Mouse (Mus musculus) thymus, adult 2 months (tissue): ENCODE results near the gene 9930021J03Rik. TPM values are rescaled to one million over a fixed set of nuclear protein-coding genes. Genes with fewer than 3 reads are reported as not detected.

Experiments
- DNase-seq: peaks from one replicate; pipeline ENCODE4 v3.0.0; 2021
- H3K27ac ChIP-seq: fragments of 200-500 bp; 2 replicates; pipeline ENCODE4 v1.5.1; 2012; ENCODE audit warnings: low read length, control low read depth; ENCODE audit not compliant: control insufficient read depth, insufficient read depth
- H3K27me3 ChIP-seq: fragments of 200-500 bp; 2 replicates; pipeline ENCODE4 v1.6.1; 2012; ENCODE audit warnings: mild to moderate bottlenecking, low read length, moderate library complexity, mixed read lengths; ENCODE audit not compliant: control insufficient read depth, insufficient read depth
- H3K36me3 ChIP-seq: fragments of 200-500 bp; 2 replicates; pipeline ENCODE4 v1.6.1; 2012; ENCODE audit warnings: mild to moderate bottlenecking, low read length, moderate library complexity; ENCODE audit not compliant: control insufficient read depth, insufficient read depth
- H3K4me1 ChIP-seq: fragments of 200-500 bp; replicated peaks from 2 replicates; pipeline ENCODE4 v1.6.1; 2012; ENCODE audit warnings: low read length; ENCODE audit not compliant: control insufficient read depth, insufficient read depth
- H3K4me3 ChIP-seq: fragments of 200-500 bp; 2 replicates; pipeline ENCODE4 v1.5.1; 2012; ENCODE audit warnings: mild to moderate bottlenecking, low read length, control low read depth, moderate library complexity; ENCODE audit not compliant: control insufficient read depth, insufficient read depth
- CTCF ChIP-seq: fragments of 200-500 bp; IDR thresholded peaks from 2 replicates; pipeline ENCODE4 v1.5.1; 2012; ENCODE audit warnings: mild to moderate bottlenecking, control low read depth, low read length, moderate library complexity, borderline replicate concordance; ENCODE audit not compliant: control insufficient read depth, poor library complexity, insufficient read depth; ENCODE audit errors: extremely low read depth
- POLR2A ChIP-seq: fragments of 200-500 bp; IDR thresholded peaks from 2 replicates; pipeline ENCODE4 v1.6.1; 2012; ENCODE audit warnings: mild to moderate bottlenecking, low read length, control low read depth, moderate library complexity; ENCODE audit not compliant: control insufficient read depth, poor library complexity, insufficient read depth; ENCODE audit errors: extremely low read depth
- WGBS: fragments of 180-500 bp; shearing (Covaris S2); methylation state at CpG from one replicate; pipeline ENCODE4 v1.1.7; 2018; 5-methylcytosine and 5-hydroxymethylcytosine counted together
- polyA plus RNA-seq: library from polyadenylated mRNA; depleted of rRNA; stranded (reverse); fragments of >200 nt; gene quantifications from 2 replicates; pipeline ENCODE4 v1.2.3, GENCODE M21; 2012

9930021J03Rik gene
- polyA plus RNA-seq, 1 experiment: 12.5 TPM

DNA sequence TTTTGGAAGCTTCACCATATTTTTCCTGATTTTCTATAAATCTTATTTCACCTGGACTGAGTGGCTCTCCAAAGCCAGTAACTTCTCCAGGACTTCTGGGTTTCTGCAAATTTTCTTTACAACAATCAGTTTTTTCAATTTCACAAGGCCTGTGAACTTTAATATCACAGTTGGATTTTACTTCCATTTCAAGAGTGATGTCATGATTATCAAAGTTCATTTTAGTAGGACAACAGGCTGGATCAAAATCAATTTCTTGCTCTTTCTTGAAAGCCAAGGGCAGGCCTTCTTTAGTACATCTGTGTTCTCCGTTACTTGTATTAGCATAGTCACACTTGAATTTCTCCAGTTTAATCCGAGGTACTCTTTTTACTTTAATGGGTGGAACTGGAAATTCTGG is 51.9 kb downstream of the 9930021J03Rik start:
- no peak for DNase-seq
- no peak overlapping the region for H3K27ac ChIP-seq
- H3K4me1 ChIP-seq: no peaks in the 10 kb centered on the region
- no peaks in the 10 kb centered on the region for H3K27me3 ChIP-seq
- H3K4me3 ChIP-seq: no peak overlapping the region
- TF ChIP-seq POLR2A (no peak), CTCF (no peak)
- H3K36me3 ChIP-seq: no peaks in the 10 kb centered on the region
- WGBS: 96% methylated on average over 2 of the region's 2 CpGs

DNA sequence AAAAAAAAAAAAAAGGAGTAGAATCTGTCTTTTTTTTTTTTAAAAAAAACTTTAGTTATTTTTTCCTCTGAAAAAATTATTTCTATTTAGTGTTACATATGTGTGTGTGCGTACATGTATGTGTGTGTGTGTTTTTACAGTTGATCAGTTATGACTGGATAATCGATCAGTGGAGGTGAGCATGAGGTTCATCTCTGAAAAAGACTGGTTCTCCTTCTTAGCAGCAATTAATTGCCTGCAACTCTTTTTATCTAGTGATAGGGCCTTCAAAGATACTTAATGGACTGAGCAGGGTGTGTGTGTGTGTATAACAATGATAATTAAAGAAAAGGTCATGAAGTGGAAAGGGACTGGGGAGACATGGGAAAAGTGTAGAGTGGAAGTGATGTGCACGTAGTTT is 54.8 kb downstream of the 9930021J03Rik start:
- WGBS: 99% methylated on average over 3 of the region's 3 CpGs
- TF ChIP-seq POLR2A (no peak), CTCF (no peak)

GRCm38 (mm10) chr19:29743531-29743930 is 62.3 kb downstream of the 9930021J03Rik start:
- Histone ChIP-seq H3K4me3 (no peak overlapping the region), H3K4me1 (no peaks in the 10 kb centered on the region), H3K27ac (no peak overlapping the region), H3K27me3 (no peaks in the 10 kb centered on the region), H3K36me3 (no peaks in the 10 kb centered on the region)
- no peak for DNase-seq
- 95% methylated on average over 5 of the region's 5 CpGs for WGBS
- no peak for TF ChIP-seq CTCF
- no peak for TF ChIP-seq POLR2A

More for the DNA sequence above, 54.8 kb downstream of the 9930021J03Rik start:
- no peak for DNase-seq
- Histone ChIP-seq H3K4me3 (no peak overlapping the region), H3K27me3 (no peaks in the 10 kb centered on the region), H3K27ac (no peak overlapping the region), H3K4me1 (no peaks in the 10 kb centered on the region), H3K36me3 (no peaks in the 10 kb centered on the region)

- H3K27ac ChIP-seq: no peak overlapping the region
- H3K27me3 ChIP-seq: no peaks in the 10 kb centered on the region
- no peak overlapping the region for H3K4me3 ChIP-seq
- no peaks in the 10 kb centered on the region for H3K36me3 ChIP-seq
- TF ChIP-seq CTCF (no peak), POLR2A (no peak)
- WGBS: 91% methylated on average over 1 of the region's 1 CpGs
- no peaks in the 10 kb centered on the region for H3K4me1 ChIP-seq
- no peak for DNase-seq
Measured at GRCm38 (mm10) chr19:29740661-29741060, 65.1 kb downstream of the 9930021J03Rik start.

DNA sequence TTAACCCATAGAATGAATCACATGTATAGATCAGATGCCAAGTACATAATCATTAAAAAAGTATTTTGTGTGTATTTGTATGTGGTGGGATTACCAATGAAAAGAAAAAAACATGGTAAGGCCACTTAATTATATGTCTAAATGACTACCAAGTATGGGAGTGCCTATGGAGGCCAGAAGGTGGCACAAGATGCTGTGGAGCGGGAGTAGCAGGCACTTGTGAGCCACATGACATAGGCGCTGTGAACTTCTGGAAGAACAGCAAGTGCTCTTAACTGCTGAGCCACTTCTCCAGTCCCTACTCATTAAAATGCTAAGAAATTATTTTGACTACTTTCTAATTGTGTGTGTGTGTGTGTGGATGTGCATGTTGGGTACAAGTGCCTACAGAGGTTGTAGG is 66.2 kb downstream of the 9930021J03Rik start:
- H3K27me3 ChIP-seq: no peaks in the 10 kb centered on the region
- WGBS: 92% methylated on average over 2 of the region's 2 CpGs
- DNase-seq: no peak
- no peak overlapping the region for H3K4me3 ChIP-seq
- H3K4me1 ChIP-seq: no peaks in the 10 kb centered on the region
- TF ChIP-seq POLR2A (no peak), CTCF (no peak)
- H3K36me3 ChIP-seq: no peaks in the 10 kb centered on the region
- no peak overlapping the region for H3K27ac ChIP-seq

DNA sequence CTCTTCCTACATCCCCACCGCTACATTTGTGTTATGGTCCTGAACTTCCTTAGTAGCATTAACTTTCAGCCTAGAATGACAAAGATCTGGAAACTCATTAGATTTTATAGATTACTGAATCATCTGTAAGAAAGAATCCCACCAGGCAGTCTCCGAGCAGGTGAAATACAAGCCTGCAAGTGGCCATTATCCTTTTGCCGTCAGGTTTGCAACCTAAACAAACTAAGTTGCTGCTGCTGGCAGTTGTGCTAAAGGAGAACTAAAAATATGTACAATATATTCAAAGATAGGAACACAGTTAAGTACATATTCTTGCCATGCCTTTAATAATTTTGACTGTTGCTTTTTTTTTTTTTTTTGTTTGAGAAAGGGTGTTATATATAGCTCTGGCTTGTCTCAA is 70.4 kb downstream of the 9930021J03Rik start:
- no peaks in the 10 kb centered on the region for H3K4me1 ChIP-seq
- H3K27ac ChIP-seq: no peak overlapping the region
- H3K27me3 ChIP-seq: no peaks in the 10 kb centered on the region
- no peaks in the 10 kb centered on the region for H3K36me3 ChIP-seq
- H3K4me3 ChIP-seq: no peak overlapping the region
- TF ChIP-seq CTCF: no peak
- TF ChIP-seq POLR2A: no peak
- whole genome bisulfite sequencing: 98% methylated on average over 3 of the region's 3 CpGs
- DNase-seq: no peak

- Histone ChIP-seq H3K4me1 (no peaks in the 10 kb centered on the region), H3K27ac (no peak overlapping the region), H3K36me3 (peaks cover 41% of the 10 kb centered on the region), H3K27me3 (no peaks in the 10 kb centered on the region), H3K4me3 (no peak overlapping the region)
- TF ChIP-seq CTCF (no peak), POLR2A (no peak)
- DNase-seq: no peak
- 95% methylated on average over 3 of the region's 3 CpGs for WGBS
Measured at GRCm38 (mm10) chr19:29718476-29718875, 87.3 kb downstream of the 9930021J03Rik start.
